Mouse (Mus musculus) embryonic facial prominence, embryonic 15.5 days (tissue): ENCODE results near the gene Slc29a1. TPM values are rescaled to one million over a fixed set of nuclear protein-coding genes. Genes with fewer than 3 reads are reported as not detected.

Experiments used
- polyA plus RNA-seq: library from polyadenylated mRNA; unstranded; fragments of >200 nt; fragmentation: Nextera tagmentation; extraction: Ambion mirVana; gene quantifications from 2 replicates; pipeline ENCODE4 v1.2.1, GENCODE M21; 2015

Slc29a1 gene
- polyA plus RNA-seq, 1 experiment from 2014 or later = 92.7 TPM

Other genes with a start within 250 kb of the Slc29a1 start
- gene Cdc5l, start 165.9 kb downstream of the Slc29a1 start, polyA plus RNA-seq = 56.4 and 65.7 TPM in 2 replicates
- 0.46 and 0.81 TPM in 2 replicates for gene Spats1, start 124.2 kb downstream of the Slc29a1 start, polyA plus RNA-seq
- 15.8 and 16.6 TPM in 2 replicates for gene Aars2, start 92.8 kb downstream of the Slc29a1 start, polyA plus RNA-seq
- gene Tcte1, start 76.2 kb downstream of the Slc29a1 start, polyA plus RNA-seq = 3.2 and 6.2 TPM in 2 replicates
- 3.9 and 4.7 TPM in 2 replicates for gene Tmem151b, start 49.9 kb downstream of the Slc29a1 start, polyA plus RNA-seq
- gene Nfkbie, start 43.9 kb downstream of the Slc29a1 start, polyA plus RNA-seq = 5.5 and 6.3 TPM in 2 replicates
- gene Slc35b2, start 35.7 kb downstream of the Slc29a1 start, polyA plus RNA-seq = 133 and 139 TPM in 2 replicates
- 1,563 and 1,577 TPM in 2 replicates for gene Hsp90ab1, start 26.3 kb downstream of the Slc29a1 start, polyA plus RNA-seq
- 29.9 and 41.1 TPM in 2 replicates for gene Mymx, start 2.5 kb upstream of the Slc29a1 start, polyA plus RNA-seq
- gene Capn11, start 59.7 kb upstream of the Slc29a1 start, polyA plus RNA-seq = 0.71 and 0.77 TPM in 2 replicates
- gene Mrpl14, start 86.7 kb upstream of the Slc29a1 start, polyA plus RNA-seq = 157 and 165 TPM in 2 replicates
- gene Tmem63b, start 87.3 kb upstream of the Slc29a1 start, polyA plus RNA-seq = 45.8 and 52.4 TPM in 2 replicates
- 0.49 TPM in 1 of 2 replicates, not detected in the other for gene 1600014C23Rik, start 134.2 kb upstream of the Slc29a1 start, polyA plus RNA-seq